Mouse (Mus musculus): ENCODE data around the gene Slc35c2.

The Slc35c2 gene

GRCm38 (mm10) chr2:165312381-165312780 lies 24.7 kb upstream of the Slc35c2 start:
- DNase-seq (ENCODE audit: low read depth, low spot score) = no peak

GRCm38 (mm10) chr2:165311577-165311976 lies 23.9 kb upstream of the Slc35c2 start:
- no peak for DNase-seq (ENCODE audit: low read depth, low spot score)

GRCm38 (mm10) chr2:165310818-165311425 lies 23.3 kb upstream of the Slc35c2 start:
- no peak for DNase-seq (ENCODE audit: low read depth, low spot score)

- DNase-seq (ENCODE audit: low read depth, low spot score) = no peak
Measured at GRCm38 (mm10) chr2:165307801-165308200, 20.1 kb upstream of the Slc35c2 start.

GRCm38 (mm10) chr2:165305438-165305837 lies 17.8 kb upstream of the Slc35c2 start:
- no peak for DNase-seq (ENCODE audit: low read depth, low spot score)

GRCm38 (mm10) chr2:165304819-165305218 lies 17.1 kb upstream of the Slc35c2 start:
- no peak for DNase-seq (ENCODE audit: low read depth, low spot score)

GRCm38 (mm10) chr2:165303354-165304012 lies 15.8 kb upstream of the Slc35c2 start:
- DNase-seq (ENCODE audit: low read depth, low spot score) = no peak

- DNase-seq (ENCODE audit: low read depth, low spot score) = no peak
Measured at GRCm38 (mm10) chr2:165301409-165301808, 13.7 kb upstream of the Slc35c2 start.

GRCm38 (mm10) chr2:165300885-165301284 lies 13.2 kb upstream of the Slc35c2 start:
- no peak for DNase-seq (ENCODE audit: low read depth, low spot score)

- DNase-seq (ENCODE audit: low read depth, low spot score) = no peak
Measured at GRCm38 (mm10) chr2:165300424-165300823, 12.8 kb upstream of the Slc35c2 start.

GRCm38 (mm10) chr2:165297429-165297828 lies 9.8 kb upstream of the Slc35c2 start:
- no peak for DNase-seq (ENCODE audit: low read depth, low spot score)

- DNase-seq (ENCODE audit: low read depth, low spot score) = no peak
Measured at GRCm38 (mm10) chr2:165296571-165296970, 8.9 kb upstream of the Slc35c2 start.

- no peak for DNase-seq (ENCODE audit: low read depth, low spot score)
Measured at GRCm38 (mm10) chr2:165288315-165289031, 804 bp upstream of the Slc35c2 start.

- DNase-seq (ENCODE audit: low read depth, low spot score) = no peak
Measured at GRCm38 (mm10) chr2:165286361-165287201, 1.1 kb downstream of the Slc35c2 start.

- DNase-seq (ENCODE audit: low read depth, low spot score) = no peak
Measured at GRCm38 (mm10) chr2:165285621-165286020, 2.0 kb downstream of the Slc35c2 start.

GRCm38 (mm10) chr2:165285034-165285433 lies 2.6 kb downstream of the Slc35c2 start:
- DNase-seq (ENCODE audit: low read depth, low spot score) = no peak

GRCm38 (mm10) chr2:165284377-165284776 lies 3.3 kb downstream of the Slc35c2 start:
- DNase-seq (ENCODE audit: low read depth, low spot score) = no peak

- no peak for DNase-seq (ENCODE audit: low read depth, low spot score)
Measured at GRCm38 (mm10) chr2:165283644-165284043, 4.0 kb downstream of the Slc35c2 start.

- no peak for DNase-seq (ENCODE audit: low read depth, low spot score)
Measured at GRCm38 (mm10) chr2:165281779-165282311, 5.8 kb downstream of the Slc35c2 start.

GRCm38 (mm10) chr2:165279351-165279750 lies 8.3 kb downstream of the Slc35c2 start:
- DNase-seq (ENCODE audit: low read depth, low spot score) = no peak

- DNase-seq (ENCODE audit: low read depth, low spot score) = no peak
Measured at GRCm38 (mm10) chr2:165277188-165277740, 10.4 kb downstream of the Slc35c2 start.
